Mouse (Mus musculus) cortical plate, adult 2 months (tissue): ENCODE data around the gene Gpr62.

Source experiments
- CTCF ChIP-seq: fragments of 200-500 bp; IDR thresholded peaks from 2 replicates; pipeline ENCODE4 v1.5.1; 2011; ENCODE audit warnings: mild to moderate bottlenecking, control low read depth, low read length; ENCODE audit not compliant: insufficient read depth; ENCODE audit errors: extremely low read depth
- POLR2A ChIP-seq: fragments of 200-500 bp; IDR thresholded peaks from 2 replicates; pipeline ENCODE4 v1.6.1; 2011; ENCODE audit warnings: mild to moderate bottlenecking, low read length, control low read depth; ENCODE audit not compliant: insufficient read depth; ENCODE audit errors: extremely low read depth

GRCm38 (mm10) chr9:106475663-106476001, 9.9 kb upstream of the Gpr62 start, which contains the start of gene Rrp9:
- TF ChIP-seq POLR2A (no peak), CTCF (no peak)
